Mouse (Mus musculus): Measurements from ENCODE around the gene Rprd2.

The Rprd2 gene

GRCm38 (mm10) chr3:95818026-95818511, 594 bp downstream of the Rprd2 start:
- WGBS = 0% methylated on average over 21 of the region's 21 CpGs

GRCm38 (mm10) chr3:95816681-95817080, 2.0 kb downstream of the Rprd2 start:
- 66% methylated on average over 3 of the region's 3 CpGs for WGBS

- WGBS = 53% methylated on average over 2 of the region's 2 CpGs
These were observed 10.3 kb downstream of the Rprd2 start for GRCm38 (mm10) chr3:95808384-95808783.

- 86% methylated on average over 6 of the region's 6 CpGs for WGBS
These were observed 11.0 kb downstream of the Rprd2 start for GRCm38 (mm10) chr3:95807630-95808029.

- WGBS = 45% methylated on average over 1 of the region's 1 CpGs
These were observed 12.0 kb downstream of the Rprd2 start for GRCm38 (mm10) chr3:95806677-95807076.

- WGBS = 97% methylated on average over 4 of the region's 4 CpGs
These were observed 14.8 kb downstream of the Rprd2 start for GRCm38 (mm10) chr3:95803851-95804250.

- 41% methylated on average over 4 of the region's 4 CpGs for WGBS
These were observed 19.9 kb downstream of the Rprd2 start for GRCm38 (mm10) chr3:95798756-95799155.

GRCm38 (mm10) chr3:95794299-95794698, 24.4 kb downstream of the Rprd2 start:
- WGBS = 84% methylated on average over 1 of the region's 1 CpGs

GRCm38 (mm10) chr3:95793662-95794061, 25.0 kb downstream of the Rprd2 start:
- WGBS = 80% methylated on average over 2 of the region's 2 CpGs

- 94% methylated on average over 4 of the region's 4 CpGs for WGBS
These were observed 33.2 kb downstream of the Rprd2 start for GRCm38 (mm10) chr3:95785501-95785900.

- 90% methylated on average over 10 of the region's 10 CpGs for WGBS
These were observed 53.1 kb downstream of the Rprd2 start for GRCm38 (mm10) chr3:95765534-95765933.

- WGBS = 82% methylated on average over 10 of the region's 10 CpGs
These were observed 54.9 kb downstream of the Rprd2 start for GRCm38 (mm10) chr3:95763811-95764210.

GRCm38 (mm10) chr3:95762961-95763360, 55.7 kb downstream of the Rprd2 start:
- 45% methylated on average over 6 of the region's 6 CpGs for WGBS

- WGBS = 79% methylated on average over 4 of the region's 4 CpGs
These were observed 56.9 kb downstream of the Rprd2 start for GRCm38 (mm10) chr3:95761771-95762170.

GRCm38 (mm10) chr3:95760106-95760505, 58.6 kb downstream of the Rprd2 start, which contains the start of gene Tars2:
TSS of gene Tars2 (minus strand) at chr3:95760206.
- 88% methylated on average over 6 of the region's 6 CpGs for WGBS

GRCm38 (mm10) chr3:95758467-95759218, 60.0 kb downstream of the Rprd2 start:
- WGBS = 51% methylated on average over 9 of the region's 9 CpGs

GRCm38 (mm10) chr3:95756808-95757207, 61.9 kb downstream of the Rprd2 start:
- WGBS = 85% methylated on average over 2 of the region's 2 CpGs

GRCm38 (mm10) chr3:95754345-95755206, 64.1 kb downstream of the Rprd2 start:
- WGBS = under 1% methylated on average over 30 of the region's 30 CpGs

- 85% methylated on average over 3 of the region's 3 CpGs for WGBS
These were observed 65.7 kb downstream of the Rprd2 start for GRCm38 (mm10) chr3:95752935-95753334.

- 62% methylated on average over 8 of the region's 8 CpGs for WGBS
These were observed 78.3 kb downstream of the Rprd2 start for GRCm38 (mm10) chr3:95740406-95740805.

- 52% methylated on average over 7 of the region's 7 CpGs for WGBS
These were observed 79.1 kb downstream of the Rprd2 start, which contains the start of gene Ecm1 for GRCm38 (mm10) chr3:95739353-95740104. TSS of gene Ecm1 (minus strand) at chr3:95739569.

Measured in cerebral cortex, adult 2 months (tissue).